Mouse (Mus musculus): Measurements from ENCODE around the gene Acss1. TPM values are rescaled to one million over a fixed set of nuclear protein-coding genes. Genes with fewer than 3 reads are reported as not detected.

The Acss1 gene
- polyA plus RNA-seq, 1 experiment = 22.8 TPM

- DNase-seq (ENCODE audit: low read depth) = no peak
- TF ChIP-seq CTCF (IDR thresholded peaks at IDR 0.05; ENCODE audit: borderline replicate concordance, extremely low read depth, insufficient read depth, insufficient read length) (no peak), POLR2A (IDR thresholded peaks at IDR 0.05; ENCODE audit: borderline replicate concordance, extremely low read depth, insufficient read depth, insufficient read length, poor library complexity, severe bottlenecking) (no peak)
Measured at GRCm38 (mm10) chr2:150629255-150629654, 39.0 kb downstream of the Acss1 start.

GRCm38 (mm10) chr2:150627140-150627539, 41.2 kb downstream of the Acss1 start:
- TF ChIP-seq CTCF (IDR thresholded peaks at IDR 0.05; ENCODE audit: borderline replicate concordance, extremely low read depth, insufficient read depth, insufficient read length) = no peak
- TF ChIP-seq POLR2A (IDR thresholded peaks at IDR 0.05; ENCODE audit: borderline replicate concordance, extremely low read depth, insufficient read depth, insufficient read length, poor library complexity, severe bottlenecking) = no peak
- DNase-seq (ENCODE audit: low read depth) = no peak

- TF ChIP-seq CTCF (IDR thresholded peaks at IDR 0.05; ENCODE audit: borderline replicate concordance, extremely low read depth, insufficient read depth, insufficient read length) = no peak
- no peak for TF ChIP-seq POLR2A (IDR thresholded peaks at IDR 0.05; ENCODE audit: borderline replicate concordance, extremely low read depth, insufficient read depth, insufficient read length, poor library complexity, severe bottlenecking)
- DNase-seq (ENCODE audit: low read depth) = no peak
Measured at GRCm38 (mm10) chr2:150624926-150625325, 43.4 kb downstream of the Acss1 start.

GRCm38 (mm10) chr2:150623957-150624356, 44.3 kb downstream of the Acss1 start:
- no peak for DNase-seq (ENCODE audit: low read depth)
- no peak for TF ChIP-seq CTCF (IDR thresholded peaks at IDR 0.05; ENCODE audit: borderline replicate concordance, extremely low read depth, insufficient read depth, insufficient read length)
- no peak for TF ChIP-seq POLR2A (IDR thresholded peaks at IDR 0.05; ENCODE audit: borderline replicate concordance, extremely low read depth, insufficient read depth, insufficient read length, poor library complexity, severe bottlenecking)

GRCm38 (mm10) chr2:150621698-150622097, 46.6 kb downstream of the Acss1 start:
- no peak for TF ChIP-seq CTCF (IDR thresholded peaks at IDR 0.05; ENCODE audit: borderline replicate concordance, extremely low read depth, insufficient read depth, insufficient read length)
- no peak for DNase-seq (ENCODE audit: low read depth)

- no peak for DNase-seq (ENCODE audit: low read depth)
- no peak for TF ChIP-seq CTCF (IDR thresholded peaks at IDR 0.05; ENCODE audit: borderline replicate concordance, extremely low read depth, insufficient read depth, insufficient read length)
- TF ChIP-seq POLR2A (IDR thresholded peaks at IDR 0.05; ENCODE audit: borderline replicate concordance, extremely low read depth, insufficient read depth, insufficient read length, poor library complexity, severe bottlenecking) = no peak
Measured at GRCm38 (mm10) chr2:150610097-150610496, 58.2 kb downstream of the Acss1 start.

- TF ChIP-seq POLR2A (IDR thresholded peaks at IDR 0.05; ENCODE audit: borderline replicate concordance, extremely low read depth, insufficient read depth, insufficient read length, poor library complexity, severe bottlenecking) (no peak), CTCF (IDR thresholded peaks at IDR 0.05; ENCODE audit: borderline replicate concordance, extremely low read depth, insufficient read depth, insufficient read length) (peak; percentile 72; the same call in 1 of the 2 replicates)
- DNase-seq (ENCODE audit: low read depth) = peak; percentile 94
Measured at GRCm38 (mm10) chr2:150608872-150609560, 59.3 kb downstream of the Acss1 start.

GRCm38 (mm10) chr2:150608087-150608799, 60.1 kb downstream of the Acss1 start, which contains the start of gene Apmap:
Apmap (minus strand) TSS chr2:150608567.
- no peak; the same call in 1 of the 2 replicates for TF ChIP-seq CTCF (IDR thresholded peaks at IDR 0.05; ENCODE audit: borderline replicate concordance, extremely low read depth, insufficient read depth, insufficient read length)
- 0 out of 2 replicates have a peak, but pooled peaks have one; percentile 22 for TF ChIP-seq POLR2A (IDR thresholded peaks at IDR 0.05; ENCODE audit: borderline replicate concordance, extremely low read depth, insufficient read depth, insufficient read length, poor library complexity, severe bottlenecking)
- DNase-seq (ENCODE audit: low read depth) = peak; percentile 99

GRCm38 (mm10) chr2:150607086-150607485, 61.2 kb downstream of the Acss1 start:
- DNase-seq (ENCODE audit: low read depth) = no peak
- TF ChIP-seq CTCF (IDR thresholded peaks at IDR 0.05; ENCODE audit: borderline replicate concordance, extremely low read depth, insufficient read depth, insufficient read length) (no peak), POLR2A (IDR thresholded peaks at IDR 0.05; ENCODE audit: borderline replicate concordance, extremely low read depth, insufficient read depth, insufficient read length, poor library complexity, severe bottlenecking) (no peak)

- no peak for DNase-seq (ENCODE audit: low read depth)
- TF ChIP-seq CTCF (IDR thresholded peaks at IDR 0.05; ENCODE audit: borderline replicate concordance, extremely low read depth, insufficient read depth, insufficient read length) = no peak
- TF ChIP-seq POLR2A (IDR thresholded peaks at IDR 0.05; ENCODE audit: borderline replicate concordance, extremely low read depth, insufficient read depth, insufficient read length, poor library complexity, severe bottlenecking) = no peak
Measured at GRCm38 (mm10) chr2:150604802-150605201, 63.5 kb downstream of the Acss1 start.

- TF ChIP-seq CTCF (IDR thresholded peaks at IDR 0.05; ENCODE audit: borderline replicate concordance, extremely low read depth, insufficient read depth, insufficient read length) = no peak
- no peak for TF ChIP-seq POLR2A (IDR thresholded peaks at IDR 0.05; ENCODE audit: borderline replicate concordance, extremely low read depth, insufficient read depth, insufficient read length, poor library complexity, severe bottlenecking)
- no peak for DNase-seq (ENCODE audit: low read depth)
Measured at GRCm38 (mm10) chr2:150602166-150602565, 66.1 kb downstream of the Acss1 start.

GRCm38 (mm10) chr2:150600263-150600662, 68.0 kb downstream of the Acss1 start:
- no peak for DNase-seq (ENCODE audit: low read depth)
- TF ChIP-seq CTCF (IDR thresholded peaks at IDR 0.05; ENCODE audit: borderline replicate concordance, extremely low read depth, insufficient read depth, insufficient read length) (no peak), POLR2A (IDR thresholded peaks at IDR 0.05; ENCODE audit: borderline replicate concordance, extremely low read depth, insufficient read depth, insufficient read length, poor library complexity, severe bottlenecking) (no peak)
